ENCODE assay signal across 8 mouse cellular contexts in the genomic region with DNA sequence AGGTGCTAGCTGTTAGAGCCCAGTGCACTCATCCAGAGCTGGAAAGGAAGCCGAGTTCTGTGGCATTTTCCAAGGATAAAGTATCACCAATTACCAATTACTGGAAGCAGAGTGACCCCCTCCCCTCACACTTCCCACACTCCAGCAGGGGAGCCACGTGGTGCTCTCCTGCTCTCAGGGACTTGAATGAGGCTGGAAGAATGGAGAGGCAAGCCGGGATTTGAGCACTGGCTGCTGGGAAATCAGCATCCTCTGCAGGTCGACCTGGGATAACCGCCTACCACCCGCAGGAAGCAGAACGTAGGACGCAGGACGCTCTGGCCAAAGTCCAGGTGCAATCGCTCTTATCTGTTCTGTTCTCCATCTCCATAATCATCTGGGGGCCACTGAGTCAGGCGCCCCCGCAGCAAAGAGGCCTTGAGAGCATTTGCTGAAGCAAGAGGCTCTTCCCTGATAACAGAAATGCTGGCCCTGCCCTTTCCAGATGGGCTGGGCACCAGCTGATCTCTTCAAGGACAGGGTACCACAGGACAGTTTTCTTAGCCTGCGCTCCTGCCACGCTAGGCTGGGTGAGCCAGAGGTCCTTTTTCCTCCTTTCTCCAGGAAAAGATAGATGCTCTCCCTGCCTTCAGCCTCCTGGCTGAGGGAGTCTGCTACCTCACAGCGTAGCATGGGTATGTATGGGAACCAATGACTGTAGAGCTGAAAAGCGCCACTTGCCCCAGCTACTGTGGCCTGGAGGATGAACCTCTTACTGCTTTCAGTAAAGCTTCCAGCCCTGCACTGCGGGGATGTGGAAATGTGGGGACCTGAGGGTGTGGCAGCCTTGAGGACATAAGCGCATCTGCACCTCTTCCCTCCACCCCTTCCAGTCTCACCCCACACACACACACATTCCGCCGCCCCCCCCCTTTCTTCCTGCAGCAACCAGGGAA. TPM values are rescaled to one million over a fixed set of nuclear protein-coding genes. Genes with fewer than 3 reads are reported as not detected.
A peak's percentile ranks its signal among the peaks of the same experiment; 100 is the strongest.
DNase-seq lines count a peak whose midpoint lies in the region; ATAC-seq and TF ChIP-seq lines count a peak whose summit lies in the region.

No protein-coding gene starts in this region.

- H3K4me2 ChIP-seq in heart, postnatal 0 days (ENCODE audit: low read depth, low read length): peak overlapping the region; percentile 63
- peak overlapping the region; percentile 43 for H3K4me2 ChIP-seq in hindbrain, embryonic 12.5 days (replicated peaks)
- peak overlapping the region; percentile 41 for H3K4me2 ChIP-seq in midbrain, embryonic 14.5 days (ENCODE audit: low read length)

- no peak overlapping the region for H3K9ac ChIP-seq in heart, postnatal 0 days (replicated peaks; ENCODE audit: low read depth, low read length)
- H3K9ac ChIP-seq in hindbrain, embryonic 12.5 days: peak overlapping the region; percentile 19; the same call in 1 of the 2 replicates
- no peak overlapping the region; the same call in 1 of the 2 replicates for H3K9ac ChIP-seq in midbrain, embryonic 14.5 days (replicated peaks; ENCODE audit: low read length)

- no peak for TF ChIP-seq POLR2A in bone marrow macrophage, adult 2 months (IDR thresholded peaks at IDR 0.05; ENCODE audit: borderline replicate concordance, low read depth, low read length)

- H3K36me3 ChIP-seq in heart, postnatal 0 days (replicated peaks; ENCODE audit: control insufficient read depth, insufficient read depth, low read length): no peaks in the 10 kb centered on the region
- no peaks in the 10 kb centered on the region for H3K36me3 ChIP-seq in hindbrain, embryonic 12.5 days
- no peaks in the 10 kb centered on the region for H3K36me3 ChIP-seq in midbrain, embryonic 14.5 days (ENCODE audit: control insufficient read depth, insufficient read depth, low read length)

- no peak overlapping the region for H3K27ac ChIP-seq in heart, postnatal 0 days (ENCODE audit: low read depth)
- no peak overlapping the region for H3K27ac ChIP-seq in bone marrow macrophage, adult 2 months (ENCODE audit: insufficient read depth, low read depth, low read length)
- H3K27ac ChIP-seq in hindbrain, embryonic 12.5 days: peak overlapping the region; percentile 17; the same call in 1 of the 2 replicates
- H3K27ac ChIP-seq in midbrain, embryonic 14.5 days (replicated peaks; ENCODE audit: low read depth, low read length): 0 out of 2 replicates have a peak overlapping the region, but pooled peaks have one; percentile 20

- H3K4me3 ChIP-seq in heart, postnatal 0 days (ENCODE audit: low read depth, low read length): peak overlapping the region; percentile 34
- H3K4me3 ChIP-seq in bone marrow macrophage, adult 2 months (ENCODE audit: insufficient read depth, low read length): peak overlapping the region; percentile 46; the same call in 1 of the 2 replicates
- H3K4me3 ChIP-seq in hindbrain, embryonic 12.5 days: 0 out of 2 replicates have a peak overlapping the region, but pooled peaks have one; percentile 8
- no peak overlapping the region for H3K4me3 ChIP-seq in midbrain, embryonic 14.5 days (replicated peaks; ENCODE audit: low read depth, low read length)

- WGBS in heart, postnatal 0 days: 25% methylated on average over 19 of the region's 20 CpGs
- WGBS in hindbrain, embryonic 12.5 days: 35% methylated on average over 20 of the region's 20 CpGs
- WGBS in midbrain, embryonic 14.5 days: 39% methylated on average over 20 of the region's 20 CpGs

- TF ChIP-seq CTCF in heart, postnatal 0 days (IDR thresholded peaks at IDR 0.05; ENCODE audit: low read depth): no peak
- no peak for TF ChIP-seq CTCF in bone marrow macrophage, adult 2 months (IDR thresholded peaks at IDR 0.05; ENCODE audit: low read depth, low read length)

- no peak for DNase-seq in heart, postnatal 0 days (ENCODE audit: low spot score)
- no peak for DNase-seq in heart, postnatal 14 days
- DNase-seq in midbrain, embryonic 14.5 days: peak; percentile 37
- DNase-seq in right cerebral cortex, postnatal 4 days: no peak
- DNase-seq in gastrocnemius, adult 18-20 months (ENCODE audit: low spot score): no peak
- DNase-seq in thymus, postnatal 10 days (ENCODE audit: low spot score in 2 of 2): no peak

- H3K4me1 ChIP-seq in heart, postnatal 0 days (ENCODE audit: control insufficient read depth, insufficient read depth): no peaks in the 10 kb centered on the region
- H3K4me1 ChIP-seq in bone marrow macrophage, adult 2 months (ENCODE audit: control insufficient read depth, insufficient read depth, low read length): no peaks in the 10 kb centered on the region
- H3K4me1 ChIP-seq in hindbrain, embryonic 12.5 days: peaks cover 15% of the 10 kb centered on the region
- H3K4me1 ChIP-seq in midbrain, embryonic 14.5 days (ENCODE audit: control insufficient read depth, insufficient read depth, low read length): peaks cover 9% of the 10 kb centered on the region

- no peaks in the 10 kb centered on the region for H3K27me3 ChIP-seq in heart, postnatal 0 days (ENCODE audit: control insufficient read depth, insufficient read depth, low read length)
- H3K27me3 ChIP-seq in hindbrain, embryonic 12.5 days: no peaks in the 10 kb centered on the region; the same call in 1 of the 2 replicates
- H3K27me3 ChIP-seq in midbrain, embryonic 14.5 days (ENCODE audit: control insufficient read depth, insufficient read depth, low read length): no peaks in the 10 kb centered on the region

- TF ChIP-seq EP300 in heart, postnatal 0 days (IDR thresholded peaks at IDR 0.05; ENCODE audit: low read depth): no peak

- intact Hi-C loops in heart, postnatal 14 days (cut with DNase I): no loop called here

- ATAC-seq in heart, postnatal 0 days (ENCODE audit: insufficient read depth, low read depth): no peak
- ATAC-seq in hindbrain, embryonic 12.5 days (ENCODE audit: low FRiP score): 0 out of 2 replicates have a peak, but pooled peaks have one; percentile 16
- no peak for ATAC-seq in midbrain, embryonic 14.5 days (ENCODE audit: low FRiP score, low TSS enrichment)

- no peaks in the 10 kb centered on the region for H3K9me3 ChIP-seq in heart, postnatal 0 days (replicated peaks; ENCODE audit: control insufficient read depth, low read length)
- H3K9me3 ChIP-seq in hindbrain, embryonic 12.5 days (replicated peaks): no peaks in the 10 kb centered on the region
- H3K9me3 ChIP-seq in midbrain, embryonic 14.5 days (ENCODE audit: control insufficient read depth, low read length): no peaks in the 10 kb centered on the region

RNA-seq across cellular contexts. Expression of a gene that starts 27.5 kb away (rescaled TPM):
- not detected in 2 replicates for total RNA-seq in heart, postnatal 0 days (2014; rRNA removed; ENCODE audit: low replicate concordance)
- 0.51 and 0.87 TPM in 2 replicates for polyA plus RNA-seq in heart, postnatal 0 days (2015; fragmentation: Nextera tagmentation; extraction: Ambion mirVana)
- 1 to 10 TPM; 2.0 to 2.7 TPM for total RNA-seq in heart, postnatal 14 days (2021)
- polyA plus RNA-seq in bone marrow macrophage, adult 2 months (2012; ENCODE audit: insufficient read depth, insufficient read length, missing spikeins): 12.2 and 12.6 TPM in 2 replicates
- 2.1 and 2.8 TPM in 2 replicates for polyA plus RNA-seq in hindbrain, embryonic 12.5 days (2016; fragmentation: Nextera tagmentation; extraction: Ambion mirVana)
- polyA plus RNA-seq in midbrain, embryonic 14.5 days (2014; fragmentation: Nextera tagmentation; extraction: Ambion mirVana): 2.0 and 3.1 TPM in 2 replicates
- 1 to 10 TPM in 1 of 2 experiments, under 1 TPM in 1; 0.33 to 1.2 TPM for total RNA-seq in gastrocnemius, adult 18-20 months (2021)

RNA-seq across cellular contexts. Expression of a gene that starts 27.5 kb away (rescaled TPM):
- 0.04 TPM in 1 of 2 replicates, not detected in the other for total RNA-seq in heart, postnatal 0 days (2014; rRNA removed; ENCODE audit: low replicate concordance)
- polyA plus RNA-seq in heart, postnatal 0 days (2015; fragmentation: Nextera tagmentation; extraction: Ambion mirVana): not detected in 2 replicates
- under 1 TPM in 1 of 2 experiments, not detected in 1; 0.07 TPM for total RNA-seq in heart, postnatal 14 days (2021)
- not detected in 2 replicates for polyA plus RNA-seq in bone marrow macrophage, adult 2 months (2012; ENCODE audit: insufficient read depth, insufficient read length, missing spikeins)
- 0.40 and 0.60 TPM in 2 replicates for polyA plus RNA-seq in hindbrain, embryonic 12.5 days (2016; fragmentation: Nextera tagmentation; extraction: Ambion mirVana)
- 0.17 and 0.22 TPM in 2 replicates for polyA plus RNA-seq in midbrain, embryonic 14.5 days (2014; fragmentation: Nextera tagmentation; extraction: Ambion mirVana)
- total RNA-seq in gastrocnemius, adult 18-20 months (2021): not detected

RNA-seq across cellular contexts. Expression of a gene that starts 42.1 kb away (rescaled TPM):
- 141 and 171 TPM in 2 replicates for total RNA-seq in heart, postnatal 0 days (2014; rRNA removed; ENCODE audit: low replicate concordance)
- 175 and 190 TPM in 2 replicates for polyA plus RNA-seq in heart, postnatal 0 days (2015; fragmentation: Nextera tagmentation; extraction: Ambion mirVana)
- total RNA-seq in heart, postnatal 14 days (2021): 10 to 100 TPM; 68.9 to 74.9 TPM
- polyA plus RNA-seq in bone marrow macrophage, adult 2 months (2012; ENCODE audit: insufficient read depth, insufficient read length, missing spikeins): 49.1 and 52.0 TPM in 2 replicates
- 81.1 and 88.2 TPM in 2 replicates for polyA plus RNA-seq in hindbrain, embryonic 12.5 days (2016; fragmentation: Nextera tagmentation; extraction: Ambion mirVana)
- polyA plus RNA-seq in midbrain, embryonic 14.5 days (2014; fragmentation: Nextera tagmentation; extraction: Ambion mirVana): 115 and 132 TPM in 2 replicates
- 10 to 100 TPM; 52.7 to 56.6 TPM for total RNA-seq in gastrocnemius, adult 18-20 months (2021)

RNA-seq across cellular contexts. Expression of a gene that starts 42.2 kb away (rescaled TPM):
- total RNA-seq in heart, postnatal 0 days (2014; rRNA removed; ENCODE audit: low replicate concordance): 9.9 and 12.0 TPM in 2 replicates
- 42.1 and 48.0 TPM in 2 replicates for polyA plus RNA-seq in heart, postnatal 0 days (2015; fragmentation: Nextera tagmentation; extraction: Ambion mirVana)
- 10 to 100 TPM; 23.3 to 25.2 TPM for total RNA-seq in heart, postnatal 14 days (2021)
- 52.3 and 64.4 TPM in 2 replicates for polyA plus RNA-seq in bone marrow macrophage, adult 2 months (2012; ENCODE audit: insufficient read depth, insufficient read length, missing spikeins)
- 123 and 128 TPM in 2 replicates for polyA plus RNA-seq in hindbrain, embryonic 12.5 days (2016; fragmentation: Nextera tagmentation; extraction: Ambion mirVana)
- 99.9 and 104 TPM in 2 replicates for polyA plus RNA-seq in midbrain, embryonic 14.5 days (2014; fragmentation: Nextera tagmentation; extraction: Ambion mirVana)
- total RNA-seq in gastrocnemius, adult 18-20 months (2021): 10 to 100 TPM; 12.4 to 13.6 TPM

Comparison
In these comparisons a context has a peak if more than half of its experiments do, and no peak if none do; other contexts are left out.
1. H3K27ac ChIP-seq: peak in hindbrain, embryonic 12.5 days (single experiment) and midbrain, embryonic 14.5 days (single experiment); none in heart, postnatal 0 days (single experiment) and bone marrow macrophage, adult 2 months (single experiment).
2. Peak in every context shown above with its lines, with median percentiles within 50 percentile points of each other: H3K4me2 ChIP-seq.